Mouse (Mus musculus) G1E (cell line): ENCODE measurements around the gene Zgpat.

Experiments
- CTCF ChIP-seq: IDR thresholded peaks from 2 replicates; pipeline ENCODE4 v1.5.1; 2012; ENCODE audit warnings: low read depth, low read length, inconsistent platforms, mixed read lengths
- GATA1 ChIP-seq: IDR thresholded peaks from 2 replicates; pipeline ENCODE4 v1.6.1; 2012; ENCODE audit warnings: borderline replicate concordance, low read length, inconsistent platforms, mixed read lengths
- GATA2 ChIP-seq: IDR thresholded peaks from 2 replicates; pipeline ENCODE4 v1.6.1; 2012; ENCODE audit warnings: low read depth, low read length, inconsistent platforms, borderline replicate concordance
- POLR2AphosphoS5 ChIP-seq: IDR thresholded peaks from 2 replicates; pipeline ENCODE4 v1.6.1; 2012; ENCODE audit warnings: low read depth, low read length, inconsistent platforms; ENCODE audit not compliant: insufficient replicate concordance
- TAL1 ChIP-seq: conservative IDR thresholded peaks from 2 replicates; pipeline ENCODE4 v1.6.1; 2012; ENCODE audit warnings: low read depth, low read length, inconsistent platforms, mixed read lengths

- TF ChIP-seq CTCF = peak; percentile 28; the same call in 1 of the 2 replicates
- no peak for TF ChIP-seq TAL1
- no peak for TF ChIP-seq GATA2
- no peak for TF ChIP-seq GATA1
- TF ChIP-seq POLR2AphosphoS5 = no peak
Measured at GRCm38 (mm10) chr2:181410760-181411473, 46.2 kb downstream of the Zgpat start.
